Mouse (Mus musculus): Measurements from ENCODE around the gene Crk. TPM values are rescaled to one million over a fixed set of nuclear protein-coding genes. Genes with fewer than 3 reads are reported as not detected.

Gene Crk
- polyA plus RNA-seq, 1 experiment, result 80.6 TPM

DNA sequence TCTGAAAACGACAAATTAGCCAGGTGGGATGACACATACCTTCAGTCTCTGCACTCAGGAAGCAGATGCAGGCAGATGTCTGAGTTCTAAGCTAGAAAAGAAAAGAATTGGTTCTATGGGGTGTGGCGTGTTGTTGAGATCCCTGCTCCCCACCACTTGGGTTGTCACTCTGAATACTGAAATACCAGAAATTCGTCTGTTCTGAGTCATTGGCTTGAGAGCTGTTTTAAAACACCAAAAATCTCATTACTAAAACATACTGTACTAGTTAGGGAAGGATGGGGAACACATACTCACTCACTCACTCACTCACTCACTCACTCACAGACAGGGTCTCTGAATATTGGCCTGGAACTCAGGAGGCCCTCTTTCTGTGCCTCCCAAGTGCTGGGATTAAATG, 57.9 kb downstream of the Crk start:
- no peaks in the 10 kb centered on the region for H3K27me3 ChIP-seq (ENCODE audit: control insufficient read depth, insufficient read depth, low read length)
- 19% methylated on average over 3 of the region's 3 CpGs for WGBS
- H3K27ac ChIP-seq (ENCODE audit: insufficient read depth, low read length), result no peak overlapping the region
- DNase-seq, result no peak
- TF ChIP-seq CTCF (IDR thresholded peaks at IDR 0.05; ENCODE audit: borderline replicate concordance, insufficient read depth, low read depth, low read length), result no peak
- no peak overlapping the region for H3K4me3 ChIP-seq (replicated peaks; ENCODE audit: insufficient read depth, low read depth, low read length)
- peaks cover 18% of the 10 kb centered on the region for H3K4me1 ChIP-seq (ENCODE audit: control insufficient read depth, insufficient read depth, low read length)

DNA sequence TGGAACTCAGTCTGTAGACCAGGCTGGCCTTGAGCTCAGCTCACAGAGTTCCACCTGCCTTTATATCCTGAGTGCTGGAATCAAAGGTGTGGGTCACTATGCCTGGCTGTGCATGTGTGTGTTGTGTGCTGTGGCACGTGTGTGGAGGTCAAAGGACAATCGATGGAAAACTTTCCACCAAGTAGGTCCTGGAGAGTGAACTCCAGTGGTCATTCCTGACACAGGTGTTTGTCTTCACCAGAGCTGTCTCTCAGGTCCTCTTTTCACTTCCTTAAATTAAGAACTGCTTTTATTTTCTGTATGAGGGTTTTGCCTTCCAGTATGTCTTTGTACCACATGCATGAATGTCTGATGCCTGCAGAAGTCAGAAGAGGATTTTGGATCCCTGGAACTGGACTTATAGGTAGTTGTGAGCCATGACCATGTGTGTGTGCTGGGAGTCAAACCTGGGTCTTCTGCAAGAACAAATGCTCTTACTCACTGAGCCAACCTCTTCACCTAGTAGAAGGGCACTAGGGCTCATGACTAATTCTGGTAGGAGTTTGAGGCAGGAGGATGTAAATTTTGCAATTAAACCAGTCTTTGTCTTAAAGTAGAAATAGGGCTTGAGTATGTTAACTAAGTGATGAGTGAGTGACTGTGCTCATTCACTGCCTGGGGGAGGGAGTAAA, 58.9 kb downstream of the Crk start:
- Histone ChIP-seq H3K4me3 (replicated peaks; ENCODE audit: insufficient read depth, low read depth, low read length) (no peak overlapping the region), H3K27ac (ENCODE audit: insufficient read depth, low read length) (no peak overlapping the region), H3K4me1 (ENCODE audit: control insufficient read depth, insufficient read depth, low read length) (peaks cover 18% of the 10 kb centered on the region), H3K27me3 (ENCODE audit: control insufficient read depth, insufficient read depth, low read length) (no peaks in the 10 kb centered on the region)
- WGBS, result 52% methylated on average over 2 of the region's 2 CpGs
- TF ChIP-seq POLR2A (IDR thresholded peaks at IDR 0.05; ENCODE audit: borderline replicate concordance, insufficient read depth, low read length), result no peak
- no peak for TF ChIP-seq CTCF (IDR thresholded peaks at IDR 0.05; ENCODE audit: borderline replicate concordance, insufficient read depth, low read depth, low read length)
- DNase-seq, result no peak

DNA sequence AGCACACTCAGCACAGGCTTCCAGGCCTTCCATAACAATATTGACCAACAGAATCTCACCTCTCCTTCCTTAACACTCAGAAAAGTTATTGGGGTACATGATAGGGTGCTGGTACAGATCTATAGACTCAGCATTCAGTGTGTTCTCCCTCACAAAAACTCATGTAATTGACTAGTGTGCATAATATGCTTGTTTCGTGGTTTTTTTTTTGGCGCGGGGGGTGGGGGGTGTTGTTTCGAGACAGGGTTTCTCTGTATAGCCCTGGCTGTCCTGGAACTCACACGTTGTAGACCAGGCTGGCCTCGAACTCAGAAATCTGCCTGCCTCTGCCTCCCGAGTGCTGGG, 59.4 kb downstream of the Crk start:
- TF ChIP-seq POLR2A (IDR thresholded peaks at IDR 0.05; ENCODE audit: borderline replicate concordance, insufficient read depth, low read length) (no peak), CTCF (IDR thresholded peaks at IDR 0.05; ENCODE audit: borderline replicate concordance, insufficient read depth, low read depth, low read length) (no peak)
- H3K27ac ChIP-seq (ENCODE audit: insufficient read depth, low read length), result no peak overlapping the region
- DNase-seq, result no peak
- no peak overlapping the region for H3K4me3 ChIP-seq (replicated peaks; ENCODE audit: insufficient read depth, low read depth, low read length)
- peaks cover 18% of the 10 kb centered on the region for H3K4me1 ChIP-seq (ENCODE audit: control insufficient read depth, insufficient read depth, low read length)
- WGBS, result 86% methylated on average over 7 of the region's 7 CpGs
- no peaks in the 10 kb centered on the region for H3K27me3 ChIP-seq (ENCODE audit: control insufficient read depth, insufficient read depth, low read length)

DNA sequence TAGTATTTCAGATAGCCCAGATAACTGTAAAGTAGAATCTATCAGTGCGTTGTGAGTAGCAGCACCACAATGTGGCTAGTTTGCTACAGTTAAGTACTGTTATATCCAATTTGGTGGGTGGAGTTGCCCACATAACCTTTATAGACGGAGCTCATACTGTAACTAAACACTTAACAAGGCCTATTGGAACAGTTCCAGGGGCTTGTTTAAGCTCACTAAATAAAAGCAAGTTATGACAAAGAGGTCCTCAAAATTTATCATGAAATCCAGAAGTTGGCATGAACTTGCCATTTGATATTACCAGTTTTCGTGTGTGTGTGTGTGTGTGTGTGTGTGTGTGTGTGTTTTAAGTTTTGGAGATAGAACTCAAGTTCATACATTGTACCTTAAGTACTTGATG, 61.1 kb downstream of the Crk start:
- Histone ChIP-seq H3K27ac (ENCODE audit: insufficient read depth, low read length) (no peak overlapping the region), H3K4me1 (ENCODE audit: control insufficient read depth, insufficient read depth, low read length) (peaks cover 15% of the 10 kb centered on the region), H3K27me3 (ENCODE audit: control insufficient read depth, insufficient read depth, low read length) (no peaks in the 10 kb centered on the region), H3K4me3 (replicated peaks; ENCODE audit: insufficient read depth, low read depth, low read length) (no peak overlapping the region)
- no peak for TF ChIP-seq CTCF (IDR thresholded peaks at IDR 0.05; ENCODE audit: borderline replicate concordance, insufficient read depth, low read depth, low read length)
- TF ChIP-seq POLR2A (IDR thresholded peaks at IDR 0.05; ENCODE audit: borderline replicate concordance, insufficient read depth, low read length), result no peak
- 44% methylated on average over 3 of the region's 3 CpGs for WGBS
- DNase-seq, result no peak

DNA sequence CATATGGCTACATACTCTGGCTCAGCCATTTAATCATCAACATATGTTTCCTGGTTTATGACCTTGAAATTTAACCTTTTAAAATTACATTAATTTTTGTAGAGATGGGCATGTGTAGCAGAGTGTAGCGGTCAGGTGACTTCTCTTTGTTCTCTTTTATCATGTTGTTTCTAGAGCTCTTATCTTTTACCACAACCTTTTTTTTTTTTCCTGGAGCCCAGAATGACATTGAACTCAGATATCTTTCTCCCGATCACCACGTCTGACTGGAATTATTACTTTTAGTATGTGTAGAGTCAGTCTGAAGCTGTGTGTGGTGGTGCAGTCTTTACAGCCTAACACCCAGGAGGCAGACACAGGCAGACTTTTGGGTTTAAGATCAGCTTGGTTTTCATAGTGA, 62.6 kb downstream of the Crk start:
- Histone ChIP-seq H3K4me3 (replicated peaks; ENCODE audit: insufficient read depth, low read depth, low read length) (no peak overlapping the region), H3K27me3 (ENCODE audit: control insufficient read depth, insufficient read depth, low read length) (no peaks in the 10 kb centered on the region), H3K27ac (ENCODE audit: insufficient read depth, low read length) (no peak overlapping the region), H3K4me1 (ENCODE audit: control insufficient read depth, insufficient read depth, low read length) (peaks cover 12% of the 10 kb centered on the region)
- WGBS, result 53% methylated on average over 3 of the region's 3 CpGs
- no peak for DNase-seq
- no peak for TF ChIP-seq CTCF (IDR thresholded peaks at IDR 0.05; ENCODE audit: borderline replicate concordance, insufficient read depth, low read depth, low read length)
- no peak for TF ChIP-seq POLR2A (IDR thresholded peaks at IDR 0.05; ENCODE audit: borderline replicate concordance, insufficient read depth, low read length)

DNA sequence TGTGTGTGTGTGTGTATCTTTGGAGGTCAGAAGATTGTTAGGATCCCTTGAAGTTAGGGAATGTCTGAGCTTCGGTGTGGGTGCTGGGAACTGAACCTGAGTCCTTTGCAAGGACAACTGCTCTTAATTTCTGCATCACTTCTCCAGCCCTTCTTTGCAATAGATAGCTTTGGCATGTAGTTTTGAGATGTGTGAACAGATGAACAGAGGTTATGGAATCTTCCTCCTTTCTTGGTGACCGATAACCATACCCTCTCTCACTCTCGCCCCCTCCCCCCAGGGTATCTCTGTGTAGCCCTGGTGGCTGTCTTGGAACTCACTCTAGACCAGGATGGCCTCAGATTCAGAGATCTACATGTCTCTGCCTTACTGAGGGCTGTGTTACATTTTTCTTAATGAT, 65.7 kb downstream of the Crk start:
- Histone ChIP-seq H3K27ac (ENCODE audit: insufficient read depth, low read length) (no peak overlapping the region), H3K4me3 (replicated peaks; ENCODE audit: insufficient read depth, low read depth, low read length) (no peak overlapping the region), H3K27me3 (ENCODE audit: control insufficient read depth, insufficient read depth, low read length) (no peaks in the 10 kb centered on the region), H3K4me1 (ENCODE audit: control insufficient read depth, insufficient read depth, low read length) (peaks cover 13% of the 10 kb centered on the region)
- 92% methylated on average over 3 of the region's 3 CpGs for WGBS
- no peak for DNase-seq
- TF ChIP-seq CTCF (IDR thresholded peaks at IDR 0.05; ENCODE audit: borderline replicate concordance, insufficient read depth, low read depth, low read length) (no peak), POLR2A (IDR thresholded peaks at IDR 0.05; ENCODE audit: borderline replicate concordance, insufficient read depth, low read length) (no peak)

DNA sequence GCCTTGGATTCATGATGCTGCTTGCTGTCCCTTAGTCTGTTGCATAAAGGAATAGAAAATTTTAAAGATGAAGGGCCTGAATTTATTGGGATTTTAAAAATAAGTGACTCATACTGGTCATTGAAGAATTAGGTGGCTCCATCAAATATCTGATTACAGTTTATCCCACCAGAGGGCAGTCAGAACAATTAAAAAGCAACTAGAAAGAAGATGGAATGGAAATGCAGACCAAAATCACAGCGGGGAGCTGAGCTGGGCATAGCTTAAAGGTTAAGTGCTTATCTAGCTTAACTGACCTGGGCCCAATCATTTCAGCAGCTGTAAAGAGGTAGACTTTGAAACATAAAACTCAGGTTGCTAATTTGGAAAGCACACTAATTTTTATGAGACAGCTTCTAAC, 71.5 kb downstream of the Crk start:
- TF ChIP-seq CTCF (IDR thresholded peaks at IDR 0.05; ENCODE audit: borderline replicate concordance, insufficient read depth, low read depth, low read length) (no peak), POLR2A (IDR thresholded peaks at IDR 0.05; ENCODE audit: borderline replicate concordance, insufficient read depth, low read length) (no peak)
- Histone ChIP-seq H3K27ac (ENCODE audit: insufficient read depth, low read length) (no peak overlapping the region), H3K4me1 (ENCODE audit: control insufficient read depth, insufficient read depth, low read length) (peaks cover 19% of the 10 kb centered on the region; the same call in 1 of the 2 replicates), H3K4me3 (replicated peaks; ENCODE audit: insufficient read depth, low read depth, low read length) (no peak overlapping the region), H3K27me3 (ENCODE audit: control insufficient read depth, insufficient read depth, low read length) (no peaks in the 10 kb centered on the region)
- DNase-seq, result peak in 1 of 2 experiments; percentile 39
- whole genome bisulfite sequencing, result 52% methylated on average over 1 of the region's 1 CpGs

DNA sequence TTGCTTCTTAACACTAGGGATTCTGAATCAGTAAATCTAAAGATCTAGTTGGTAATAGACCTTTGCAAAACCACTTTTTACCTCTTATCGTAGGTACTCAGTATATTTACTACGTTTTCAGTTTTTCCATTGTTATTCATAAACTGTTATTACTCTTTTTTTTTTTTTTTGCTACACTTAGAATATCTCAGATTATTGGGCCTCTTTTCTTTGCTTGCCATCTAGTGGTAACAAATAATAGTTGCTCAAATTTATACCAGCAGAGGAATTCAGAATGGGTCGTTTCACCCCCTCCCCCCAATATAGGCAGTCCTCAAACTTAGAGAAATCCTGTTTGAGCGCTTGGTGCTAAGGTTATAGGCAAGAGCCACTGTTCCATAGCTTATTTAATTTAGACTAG, 72.0 kb downstream of the Crk start:
- H3K4me1 ChIP-seq (ENCODE audit: control insufficient read depth, insufficient read depth, low read length), result peaks cover 19% of the 10 kb centered on the region; the same call in 1 of the 2 replicates
- no peak for DNase-seq
- H3K27ac ChIP-seq (ENCODE audit: insufficient read depth, low read length), result no peak overlapping the region
- TF ChIP-seq CTCF (IDR thresholded peaks at IDR 0.05; ENCODE audit: borderline replicate concordance, insufficient read depth, low read depth, low read length) (no peak), POLR2A (IDR thresholded peaks at IDR 0.05; ENCODE audit: borderline replicate concordance, insufficient read depth, low read length) (no peak)
- H3K27me3 ChIP-seq (ENCODE audit: control insufficient read depth, insufficient read depth, low read length), result no peaks in the 10 kb centered on the region
- WGBS, result 53% methylated on average over 4 of the region's 4 CpGs
- H3K4me3 ChIP-seq (replicated peaks; ENCODE audit: insufficient read depth, low read depth, low read length), result no peak overlapping the region

Other genes with a start within 250 kb of the Crk start
- 0.13 and 0.15 TPM in 2 replicates for gene Serpinf2, start 239.7 kb upstream of the Crk start, polyA plus RNA-seq (2012; rRNA removed)
- 15.1 and 15.3 TPM in 2 replicates for gene Wdr81, start 224.5 kb upstream of the Crk start, polyA plus RNA-seq (2012; rRNA removed)
- gene Tlcd2, start 217.5 kb upstream of the Crk start, polyA plus RNA-seq (2012; rRNA removed), result 0.56 and 0.70 TPM in 2 replicates
- gene Prpf8, start 192.4 kb upstream of the Crk start, polyA plus RNA-seq (2012; rRNA removed), result 110 and 123 TPM in 2 replicates
- gene Rilp, start 169.2 kb upstream of the Crk start, polyA plus RNA-seq (2012; rRNA removed), result 5.4 and 5.7 TPM in 2 replicates
- gene Scarf1, start 165.7 kb upstream of the Crk start, polyA plus RNA-seq (2012; rRNA removed), result 3.3 and 3.4 TPM in 2 replicates
- gene Slc43a2, start 147.6 kb upstream of the Crk start, polyA plus RNA-seq (2012; rRNA removed), result 57.4 and 67.1 TPM in 2 replicates
- gene Pitpna, start 91.2 kb upstream of the Crk start, polyA plus RNA-seq (2012; rRNA removed), result 295 and 319 TPM in 2 replicates
- gene Inpp5k, start 48.3 kb upstream of the Crk start, polyA plus RNA-seq (2012; rRNA removed), result 81.3 and 87.4 TPM in 2 replicates
- 26.9 and 28.5 TPM in 2 replicates for gene Myo1c, start 28.8 kb upstream of the Crk start, polyA plus RNA-seq (2012; rRNA removed)
- gene Ywhae, start 53.6 kb downstream of the Crk start, polyA plus RNA-seq (2012; rRNA removed), result 870 and 906 TPM in 2 replicates
- 32.1 and 36.7 TPM in 2 replicates for gene Doc2b, start 116.8 kb downstream of the Crk start, polyA plus RNA-seq (2012; rRNA removed)

All from cerebellum, adult 2 months (tissue).